Mouse (Mus musculus) G1E (cell line): Measurements from ENCODE around the gene Zic5. TPM values are rescaled to one million over a fixed set of nuclear protein-coding genes. Genes with fewer than 3 reads are reported as not detected.
A peak's percentile ranks its signal among the peaks of the same experiment; 100 is the strongest.
"Not testable (repeated sequence)": the region's sequence is repeated elsewhere in the genome, so short reads cannot be mapped to it uniquely, and the experiment has no call there.

Source experiments
- ATAC-seq: 2 replicates; pipeline ENCODE4 v1.8.0; 2016; ENCODE audit warnings: mild to moderate bottlenecking; ENCODE audit not compliant: insufficient number of reproducible peaks, poor library complexity, low FRiP score, severe bottlenecking; ENCODE audit errors: extremely low read depth
- DNase-seq: peaks from one replicate; pipeline ENCODE4 v3.0.0; 2012; ENCODE audit warnings: low spot score
- H3K27me3 ChIP-seq: 2 replicates; pipeline ENCODE4 v1.6.1; 2012; ENCODE audit warnings: mild to moderate bottlenecking, low read length, inconsistent platforms; ENCODE audit not compliant: insufficient read depth
- H3K36me3 ChIP-seq: replicated peaks from 2 replicates; pipeline ENCODE3; 2012; ENCODE audit warnings: mild to moderate bottlenecking, inconsistent platforms
- H3K4me1 ChIP-seq: 2 replicates; pipeline ENCODE4 v1.6.1; 2012; ENCODE audit warnings: low read depth, low read length, inconsistent platforms, mixed read lengths; ENCODE audit not compliant: insufficient read depth
- H3K4me3 ChIP-seq: 2 replicates; pipeline ENCODE4 v1.5.1; 2012; ENCODE audit warnings: low read depth, mild to moderate bottlenecking, inconsistent platforms, low read length, moderate library complexity, mixed read lengths
- H3K9me3 ChIP-seq: replicated peaks from 2 replicates; pipeline ENCODE4 v1.6.1; 2012; ENCODE audit warnings: inconsistent platforms
- CTCF ChIP-seq: IDR thresholded peaks from 2 replicates; pipeline ENCODE4 v1.5.1; 2012; ENCODE audit warnings: low read depth, low read length, inconsistent platforms, mixed read lengths
- GATA1 ChIP-seq: IDR thresholded peaks from 2 replicates; pipeline ENCODE4 v1.6.1; 2012; ENCODE audit warnings: borderline replicate concordance, low read length, inconsistent platforms, mixed read lengths
- GATA2 ChIP-seq: IDR thresholded peaks from 2 replicates; pipeline ENCODE4 v1.6.1; 2012; ENCODE audit warnings: low read depth, low read length, inconsistent platforms, borderline replicate concordance
- POLR2AphosphoS5 ChIP-seq: IDR thresholded peaks from 2 replicates; pipeline ENCODE4 v1.6.1; 2012; ENCODE audit warnings: low read depth, low read length, inconsistent platforms; ENCODE audit not compliant: insufficient replicate concordance
- TAL1 ChIP-seq: conservative IDR thresholded peaks from 2 replicates; pipeline ENCODE4 v1.6.1; 2012; ENCODE audit warnings: low read depth, low read length, inconsistent platforms, mixed read lengths
- polyA plus RNA-seq: library from polyadenylated mRNA; stranded (reverse); fragments of >175 nt; gene quantifications from 2 replicates; pipeline ENCODE4 v1.2.3, GENCODE M21; 2012
- total RNA-seq, 2 experiments: library from RNA; stranded (forward) in 1 of 2; stranded (reverse) in 1 of 2; fragments of 200-1000 nt in 1 of 2; fragments of >200 nt in 1 of 2; fragmentation: Nextera tagmentation in 1 of 2; gene quantifications; 2 replicates each; pipeline ENCODE4 v1.2.3; 2014 to 2017

The Zic5 gene
- total and polyA plus RNA-seq, 3 experiments, result 0.05 TPM; not detected in 2

DNA sequence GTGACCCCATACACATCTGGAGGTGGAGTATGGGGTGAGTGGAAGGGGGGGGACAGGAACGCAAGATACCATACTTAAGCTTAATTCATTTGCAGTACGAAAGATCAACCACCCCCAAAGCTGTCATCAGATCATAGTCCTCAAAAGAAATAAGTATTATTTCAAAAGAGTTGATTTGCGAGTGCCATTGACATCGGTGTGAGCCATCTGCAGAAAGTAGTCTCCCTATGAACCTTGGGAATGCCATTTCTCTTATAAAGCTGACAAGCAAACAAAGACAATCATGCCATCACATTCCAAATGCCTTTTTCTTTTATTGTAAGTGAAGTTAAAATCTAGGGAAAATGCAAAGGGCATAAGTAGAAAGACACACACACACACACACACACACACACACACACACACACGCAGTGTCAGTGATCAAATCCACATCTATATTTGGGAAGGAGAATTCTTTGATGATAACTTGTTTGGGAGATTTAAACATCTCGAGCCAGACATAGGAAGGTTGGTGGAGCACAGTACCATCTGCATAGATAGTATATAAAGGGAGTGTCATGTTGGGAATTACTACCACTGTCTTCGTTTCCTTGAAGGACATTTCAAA is 1.4 kb upstream of the Zic5 start:
- DNase-seq, result no peak
- H3K9me3 ChIP-seq, result peaks cover 24% of the 10 kb centered on the region
- H3K27me3 ChIP-seq, result peaks cover 7% of the 10 kb centered on the region; the same call in 1 of the 2 replicates
- peaks cover 3% of the 10 kb centered on the region; the same call in 1 of the 2 replicates for H3K4me1 ChIP-seq
- no peak for ATAC-seq
- TF ChIP-seq GATA2 (no peak), TAL1 (no peak), POLR2AphosphoS5 (no peak), GATA1 (no peak), CTCF (no peak)
- no peaks in the 10 kb centered on the region for H3K36me3 ChIP-seq
- no peak overlapping the region for H3K4me3 ChIP-seq

DNA sequence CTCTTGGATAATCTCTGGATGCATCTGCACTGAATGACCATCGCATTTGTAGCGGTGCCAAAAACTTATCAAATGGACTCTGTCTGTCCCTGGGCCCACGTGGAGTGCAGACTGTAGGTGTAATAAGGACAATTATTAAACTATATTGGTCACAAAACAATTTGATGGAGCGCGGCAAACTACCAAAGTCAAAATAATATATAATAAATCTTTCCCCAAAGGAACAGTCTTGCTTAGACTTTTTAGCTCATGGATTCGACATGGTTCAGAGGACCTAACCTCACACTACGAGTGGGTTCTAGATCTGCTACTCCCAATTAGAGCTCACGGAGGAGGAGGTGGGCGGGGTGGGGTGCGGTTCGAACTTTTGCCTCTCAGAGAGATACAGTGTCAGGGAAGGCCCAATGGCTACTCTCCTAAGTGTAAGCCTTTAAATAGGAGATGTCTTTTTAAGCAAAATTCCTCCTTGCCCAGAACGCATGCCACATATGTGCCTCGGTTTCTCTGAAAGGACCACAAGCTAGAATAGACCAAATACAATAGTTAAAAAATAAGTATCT is 534 bp upstream of the Zic5 start:
- TF ChIP-seq GATA2 (no peak), TAL1 (no peak), CTCF (no peak)
- ATAC-seq (no peak), DNase-seq (no peak)
- Histone ChIP-seq H3K9me3 (peaks cover 24% of the 10 kb centered on the region), H3K4me3 (no peak overlapping the region), H3K36me3 (no peaks in the 10 kb centered on the region), H3K4me1 (peaks cover 3% of the 10 kb centered on the region; the same call in 1 of the 2 replicates), H3K27me3 (peaks cover 7% of the 10 kb centered on the region; the same call in 1 of the 2 replicates)

DNA sequence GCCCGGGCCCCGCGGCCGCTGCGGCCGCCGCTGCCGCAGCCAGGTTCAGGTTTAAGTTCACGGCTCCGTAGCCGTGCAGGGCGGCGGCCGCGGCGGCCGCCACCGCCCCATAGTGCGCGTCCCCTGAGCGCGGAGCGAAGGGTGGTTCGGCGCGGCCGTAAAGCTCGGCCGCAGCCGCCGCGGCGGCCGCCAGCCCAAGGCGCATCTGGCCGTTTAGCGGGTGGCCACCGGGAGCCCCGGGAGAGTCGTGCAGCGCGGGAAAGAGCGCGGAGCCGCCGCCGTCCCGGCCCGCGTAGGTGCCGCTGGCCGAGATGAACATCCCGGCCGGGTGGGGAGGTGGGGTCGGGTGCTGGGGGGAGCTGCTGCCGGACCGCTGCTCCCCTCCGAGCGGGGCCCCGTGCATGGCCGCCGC is 1.1 kb downstream of the Zic5 start:
- Histone ChIP-seq H3K4me3 (no peak overlapping the region; the same call in 1 of the 2 replicates), H3K36me3 (no peaks in the 10 kb centered on the region), H3K27me3 (peaks cover 7% of the 10 kb centered on the region; the same call in 1 of the 2 replicates), H3K9me3 (peaks cover 24% of the 10 kb centered on the region), H3K4me1 (peaks cover 3% of the 10 kb centered on the region; the same call in 1 of the 2 replicates)
- TF ChIP-seq CTCF, result no peak
- no peak for TF ChIP-seq POLR2AphosphoS5
- no peak for TF ChIP-seq TAL1
- no peak for TF ChIP-seq GATA2
- no peak for TF ChIP-seq GATA1
- DNase-seq, result no peak
- ATAC-seq, result no peak

DNA sequence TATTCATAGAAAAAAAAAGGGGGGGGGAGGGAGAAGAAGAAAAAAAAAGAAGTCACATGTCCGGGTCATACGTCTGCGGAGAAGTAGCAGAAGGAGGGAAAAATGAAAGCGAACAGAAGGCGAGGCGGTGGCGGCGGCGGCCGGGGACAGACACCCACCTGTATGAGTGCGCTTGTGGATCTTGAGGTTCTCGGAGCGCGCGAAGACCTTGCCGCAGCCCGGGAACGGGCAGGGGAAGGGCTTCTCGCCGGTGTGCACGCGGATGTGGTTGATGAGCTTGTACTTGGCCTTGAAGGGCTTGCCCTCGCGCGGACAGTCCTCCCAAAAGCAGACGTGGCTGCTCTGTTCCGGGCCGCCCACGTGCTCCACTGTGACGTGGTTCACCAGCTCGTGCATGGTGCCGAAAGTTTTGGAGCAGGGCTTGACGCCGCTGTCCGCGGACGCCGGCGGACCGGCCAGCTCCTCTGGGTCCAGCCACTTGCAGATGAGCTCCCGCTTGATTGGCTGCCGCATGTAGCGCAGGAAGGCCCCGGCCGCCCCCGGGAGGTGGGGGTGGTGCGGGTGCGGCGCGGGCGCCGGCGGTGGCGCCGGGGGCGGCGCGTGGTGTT is 1.6 kb downstream of the Zic5 start:
- not testable (repeated sequence) for H3K4me3 ChIP-seq, ATAC-seq, H3K36me3 ChIP-seq, H3K4me1 ChIP-seq, DNase-seq, H3K27me3 ChIP-seq
- H3K9me3 ChIP-seq, result peaks cover 24% of the 10 kb centered on the region

DNA sequence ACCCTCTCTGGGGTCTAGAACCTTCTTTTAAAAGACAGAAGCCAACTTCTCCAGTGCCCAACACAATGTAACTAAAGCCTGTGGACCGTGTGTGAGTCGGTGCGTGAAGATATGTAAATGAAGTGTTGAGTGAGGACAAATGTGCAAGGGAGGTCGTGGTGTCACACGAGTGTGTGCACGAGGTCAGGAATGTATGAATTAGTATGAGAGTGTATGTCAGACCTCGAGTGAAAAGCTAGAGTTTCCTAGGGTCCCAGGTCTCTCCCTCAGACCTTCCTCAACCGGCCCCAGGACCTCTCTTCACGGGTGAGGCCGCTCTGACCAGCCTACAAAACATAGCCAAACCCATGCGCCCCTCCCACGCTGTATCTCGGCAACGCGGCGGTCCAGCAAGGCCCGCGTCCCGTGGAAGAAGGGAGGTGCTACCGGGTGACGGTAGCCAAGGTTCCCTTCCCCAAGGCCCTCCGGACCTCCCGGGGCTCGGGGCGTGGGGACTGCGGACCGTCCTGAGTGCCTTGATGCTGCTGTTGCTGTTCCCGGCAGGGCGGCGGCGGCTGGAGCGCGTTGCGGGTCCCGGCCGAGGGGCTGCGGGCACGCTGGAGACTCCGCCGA is 2.3 kb downstream of the Zic5 start:
- H3K27me3 ChIP-seq, result peaks cover 4% of the 10 kb centered on the region; the same call in 1 of the 2 replicates
- peaks cover 3% of the 10 kb centered on the region; the same call in 1 of the 2 replicates for H3K4me1 ChIP-seq
- peaks cover 24% of the 10 kb centered on the region for H3K9me3 ChIP-seq
- ATAC-seq (no peak), DNase-seq (no peak)
- no peak for TF ChIP-seq CTCF
- no peak for TF ChIP-seq GATA2
- TF ChIP-seq POLR2AphosphoS5, result no peak
- no peak for TF ChIP-seq TAL1
- no peak for TF ChIP-seq GATA1
- H3K4me3 ChIP-seq, result peak overlapping the region; percentile 4; the same call in 1 of the 2 replicates
- H3K36me3 ChIP-seq, result no peaks in the 10 kb centered on the region

- TF ChIP-seq GATA1, result no peak
- no peak for TF ChIP-seq POLR2AphosphoS5
- no peak for TF ChIP-seq GATA2
- no peak for TF ChIP-seq TAL1
- no peak for TF ChIP-seq CTCF
- Histone ChIP-seq H3K36me3 (no peaks in the 10 kb centered on the region), H3K4me1 (peaks cover 3% of the 10 kb centered on the region; the same call in 1 of the 2 replicates), H3K27me3 (peaks cover 4% of the 10 kb centered on the region; the same call in 1 of the 2 replicates), H3K9me3 (peaks cover 24% of the 10 kb centered on the region), H3K4me3 (no peak overlapping the region)
- ATAC-seq (no peak), DNase-seq (no peak)
Measured at GRCm38 (mm10) chr14:122462689-122463079, 2.8 kb downstream of the Zic5 start.
